Mouse (Mus musculus): ENCODE data around the gene 2300002M23Rik. TPM values are rescaled to one million over a fixed set of nuclear protein-coding genes. Genes with fewer than 3 reads are reported as not detected.
A peak's percentile ranks its signal among the peaks of the same experiment; 100 is the strongest.

2300002M23Rik gene
- polyA plus RNA-seq, 1 experiment from 2014 or later = not detected

GRCm38 (mm10) chr17:35539540-35539939 lies 27.7 kb upstream of the 2300002M23Rik start:
- no peaks in the 10 kb centered on the region for H3K4me1 ChIP-seq (replicated peaks; ENCODE audit: control insufficient read depth, insufficient read depth, low read length)
- no peak overlapping the region for H3K9ac ChIP-seq (ENCODE audit: low read length)
- 56% methylated on average over 10 of the region's 10 CpGs for WGBS
- no peaks in the 10 kb centered on the region for H3K9me3 ChIP-seq (ENCODE audit: control insufficient read depth, low read length)
- H3K27me3 ChIP-seq (ENCODE audit: control insufficient read depth, insufficient read depth, low read length) = no peaks in the 10 kb centered on the region
- no peak overlapping the region for H3K4me2 ChIP-seq (ENCODE audit: low read depth, low read length, severe bottlenecking)
- H3K36me3 ChIP-seq (ENCODE audit: control insufficient read depth, insufficient read depth, low read length) = no peaks in the 10 kb centered on the region
- H3K27ac ChIP-seq (ENCODE audit: low read depth, low read length) = no peak overlapping the region
- no peak for ATAC-seq (replicated peaks; ENCODE audit: low FRiP score)
- no peak for DNase-seq (ENCODE audit: low spot score)
- H3K4me3 ChIP-seq (ENCODE audit: low read depth, low read length) = no peak overlapping the region

DNA sequence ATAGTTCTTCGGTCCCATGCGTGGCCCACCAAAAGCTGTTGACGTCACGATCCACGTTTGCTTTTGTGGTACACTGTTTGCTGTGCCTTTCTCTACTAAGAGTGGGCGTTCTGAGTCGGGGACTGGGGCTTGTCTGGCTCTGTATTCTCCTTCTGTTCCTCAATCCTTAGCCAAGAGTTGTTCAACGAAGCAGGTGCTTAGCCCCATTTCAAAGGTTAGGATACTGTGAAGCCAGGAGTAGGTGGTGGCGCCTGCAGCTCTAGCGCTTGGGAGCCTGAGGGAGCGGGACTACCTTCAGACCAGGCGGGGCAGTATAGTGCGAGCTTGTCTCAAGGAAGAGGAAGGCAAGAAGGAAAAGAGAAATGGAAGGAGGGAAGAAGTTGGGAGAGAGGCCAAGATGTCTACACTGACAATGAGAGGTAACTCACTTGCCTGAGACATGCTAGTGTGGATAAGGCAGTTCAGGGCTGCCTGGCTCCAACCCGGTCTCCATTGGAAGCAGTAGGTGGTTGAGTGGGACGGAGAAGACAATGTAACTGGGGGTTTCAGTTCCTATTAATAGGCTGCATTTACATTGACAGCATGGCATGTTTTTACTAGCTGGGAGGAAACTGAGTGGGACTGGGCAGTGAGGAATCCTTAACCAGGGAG lies 24.4 kb upstream of the 2300002M23Rik start:
- DNase-seq (ENCODE audit: low spot score) (no peak), ATAC-seq (replicated peaks; ENCODE audit: low FRiP score) (no peak)
- Histone ChIP-seq H3K36me3 (ENCODE audit: control insufficient read depth, insufficient read depth, low read length) (no peaks in the 10 kb centered on the region), H3K27ac (ENCODE audit: low read depth, low read length) (no peak overlapping the region), H3K4me1 (replicated peaks; ENCODE audit: control insufficient read depth, insufficient read depth, low read length) (0 out of 2 replicates have a peak, but pooled peaks cover 2% of the 10 kb centered on the region), H3K4me2 (ENCODE audit: low read depth, low read length, severe bottlenecking) (no peak overlapping the region), H3K9ac (ENCODE audit: low read length) (no peak overlapping the region), H3K9me3 (ENCODE audit: control insufficient read depth, low read length) (no peaks in the 10 kb centered on the region), H3K4me3 (ENCODE audit: low read depth, low read length) (no peak overlapping the region), H3K27me3 (ENCODE audit: control insufficient read depth, insufficient read depth, low read length) (no peaks in the 10 kb centered on the region)
- WGBS = 74% methylated on average over 15 of the region's 15 CpGs

GRCm38 (mm10) chr17:35543412-35543861 lies 23.8 kb upstream of the 2300002M23Rik start:
- Histone ChIP-seq H3K9me3 (ENCODE audit: control insufficient read depth, low read length) (no peaks in the 10 kb centered on the region), H3K36me3 (ENCODE audit: control insufficient read depth, insufficient read depth, low read length) (no peaks in the 10 kb centered on the region), H3K9ac (ENCODE audit: low read length) (no peak overlapping the region), H3K4me3 (ENCODE audit: low read depth, low read length) (no peak overlapping the region), H3K4me1 (replicated peaks; ENCODE audit: control insufficient read depth, insufficient read depth, low read length) (0 out of 2 replicates have a peak, but pooled peaks cover 2% of the 10 kb centered on the region), H3K27ac (ENCODE audit: low read depth, low read length) (no peak overlapping the region), H3K27me3 (ENCODE audit: control insufficient read depth, insufficient read depth, low read length) (no peaks in the 10 kb centered on the region), H3K4me2 (ENCODE audit: low read depth, low read length, severe bottlenecking) (no peak overlapping the region)
- ATAC-seq (replicated peaks; ENCODE audit: low FRiP score) (no peak), DNase-seq (ENCODE audit: low spot score) (no peak)
- 54% methylated on average over 14 of the region's 14 CpGs for WGBS

DNA sequence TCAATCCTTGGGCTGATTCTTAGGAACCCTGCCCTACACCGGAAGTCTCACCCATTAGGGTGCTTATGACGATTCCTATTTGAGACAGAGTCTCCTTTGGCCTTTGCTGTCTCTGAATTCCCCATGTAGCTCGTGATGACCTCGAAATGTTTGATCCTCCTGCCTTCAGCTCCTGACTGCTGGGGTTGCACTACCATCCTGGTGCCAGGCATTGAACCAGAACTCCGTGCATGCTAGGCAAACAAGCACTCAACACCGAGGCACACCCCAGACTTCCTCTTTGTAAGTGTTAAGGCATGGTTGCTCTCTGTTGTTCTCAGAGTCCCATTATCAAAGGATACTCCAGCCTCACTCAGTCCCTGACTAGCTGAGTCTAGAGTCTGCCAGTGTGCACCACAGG lies 23.2 kb upstream of the 2300002M23Rik start:
- 0 out of 2 replicates have a peak, but pooled peaks cover 2% of the 10 kb centered on the region for H3K4me1 ChIP-seq (replicated peaks; ENCODE audit: control insufficient read depth, insufficient read depth, low read length)
- DNase-seq (ENCODE audit: low spot score) (no peak), ATAC-seq (replicated peaks; ENCODE audit: low FRiP score) (no peak)
- H3K4me2 ChIP-seq (ENCODE audit: low read depth, low read length, severe bottlenecking) = no peak overlapping the region
- no peaks in the 10 kb centered on the region for H3K36me3 ChIP-seq (ENCODE audit: control insufficient read depth, insufficient read depth, low read length)
- H3K9me3 ChIP-seq (ENCODE audit: control insufficient read depth, low read length) = no peaks in the 10 kb centered on the region
- no peak overlapping the region for H3K4me3 ChIP-seq (ENCODE audit: low read depth, low read length)
- no peak overlapping the region for H3K27ac ChIP-seq (ENCODE audit: low read depth, low read length)
- H3K9ac ChIP-seq (ENCODE audit: low read length) = no peak overlapping the region
- 83% methylated on average over 6 of the region's 6 CpGs for WGBS
- no peaks in the 10 kb centered on the region for H3K27me3 ChIP-seq (ENCODE audit: control insufficient read depth, insufficient read depth, low read length)

- Histone ChIP-seq H3K4me3 (ENCODE audit: low read depth, low read length) (no peak overlapping the region), H3K4me2 (ENCODE audit: low read depth, low read length, severe bottlenecking) (no peak overlapping the region), H3K27me3 (ENCODE audit: control insufficient read depth, insufficient read depth, low read length) (no peaks in the 10 kb centered on the region), H3K9me3 (ENCODE audit: control insufficient read depth, low read length) (no peaks in the 10 kb centered on the region), H3K27ac (ENCODE audit: low read depth, low read length) (no peak overlapping the region), H3K36me3 (ENCODE audit: control insufficient read depth, insufficient read depth, low read length) (no peaks in the 10 kb centered on the region), H3K4me1 (replicated peaks; ENCODE audit: control insufficient read depth, insufficient read depth, low read length) (0 out of 2 replicates have a peak, but pooled peaks cover 2% of the 10 kb centered on the region), H3K9ac (ENCODE audit: low read length) (no peak overlapping the region)
- no peak for ATAC-seq (replicated peaks; ENCODE audit: low FRiP score)
- DNase-seq (ENCODE audit: low spot score) = peak; percentile 77
- WGBS = 32% methylated on average over 6 of the region's 6 CpGs
These were observed 22.6 kb upstream of the 2300002M23Rik start for GRCm38 (mm10) chr17:35544680-35545079.

GRCm38 (mm10) chr17:35547465-35547864 lies 19.8 kb upstream of the 2300002M23Rik start:
- 40% methylated on average over 2 of the region's 2 CpGs for WGBS
- Histone ChIP-seq H3K9me3 (ENCODE audit: control insufficient read depth, low read length) (no peaks in the 10 kb centered on the region), H3K4me1 (replicated peaks; ENCODE audit: control insufficient read depth, insufficient read depth, low read length) (0 out of 2 replicates have a peak, but pooled peaks cover 2% of the 10 kb centered on the region), H3K9ac (ENCODE audit: low read length) (no peak overlapping the region), H3K27ac (ENCODE audit: low read depth, low read length) (no peak overlapping the region), H3K4me2 (ENCODE audit: low read depth, low read length, severe bottlenecking) (no peak overlapping the region), H3K36me3 (ENCODE audit: control insufficient read depth, insufficient read depth, low read length) (no peaks in the 10 kb centered on the region), H3K4me3 (ENCODE audit: low read depth, low read length) (no peak overlapping the region), H3K27me3 (ENCODE audit: control insufficient read depth, insufficient read depth, low read length) (no peaks in the 10 kb centered on the region)
- DNase-seq (ENCODE audit: low spot score) (no peak), ATAC-seq (replicated peaks; ENCODE audit: low FRiP score) (no peak)

DNA sequence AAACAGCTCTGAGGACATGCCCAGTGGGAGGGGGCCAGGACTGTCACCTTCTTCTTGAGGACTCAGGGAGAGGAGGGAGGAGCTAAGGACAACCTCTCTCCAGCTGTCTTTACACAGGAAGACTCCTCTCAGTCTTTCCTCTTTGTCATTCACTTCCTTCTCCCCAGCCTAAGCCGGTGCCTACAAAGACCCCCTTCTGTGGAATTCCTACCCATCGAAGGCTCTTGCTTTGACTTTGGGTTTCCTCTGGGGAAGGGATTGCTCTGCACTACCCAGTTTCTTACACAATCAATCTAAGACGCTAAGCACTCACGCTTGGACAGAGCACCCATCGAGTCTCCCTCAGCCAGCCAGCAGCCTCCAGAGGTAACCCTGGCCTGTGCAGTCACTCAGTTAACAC lies 18.6 kb upstream of the 2300002M23Rik start:
- Histone ChIP-seq H3K27me3 (ENCODE audit: control insufficient read depth, insufficient read depth, low read length) (no peaks in the 10 kb centered on the region), H3K4me1 (replicated peaks; ENCODE audit: control insufficient read depth, insufficient read depth, low read length) (0 out of 2 replicates have a peak, but pooled peaks cover 2% of the 10 kb centered on the region), H3K4me2 (ENCODE audit: low read depth, low read length, severe bottlenecking) (no peak overlapping the region), H3K4me3 (ENCODE audit: low read depth, low read length) (no peak overlapping the region), H3K9me3 (ENCODE audit: control insufficient read depth, low read length) (no peaks in the 10 kb centered on the region), H3K36me3 (ENCODE audit: control insufficient read depth, insufficient read depth, low read length) (no peaks in the 10 kb centered on the region), H3K9ac (ENCODE audit: low read length) (no peak overlapping the region), H3K27ac (ENCODE audit: low read depth, low read length) (no peak overlapping the region)
- 13% methylated on average over 5 of the region's 5 CpGs for WGBS
- DNase-seq (ENCODE audit: low spot score) (no peak), ATAC-seq (replicated peaks; ENCODE audit: low FRiP score) (no peak)

DNA sequence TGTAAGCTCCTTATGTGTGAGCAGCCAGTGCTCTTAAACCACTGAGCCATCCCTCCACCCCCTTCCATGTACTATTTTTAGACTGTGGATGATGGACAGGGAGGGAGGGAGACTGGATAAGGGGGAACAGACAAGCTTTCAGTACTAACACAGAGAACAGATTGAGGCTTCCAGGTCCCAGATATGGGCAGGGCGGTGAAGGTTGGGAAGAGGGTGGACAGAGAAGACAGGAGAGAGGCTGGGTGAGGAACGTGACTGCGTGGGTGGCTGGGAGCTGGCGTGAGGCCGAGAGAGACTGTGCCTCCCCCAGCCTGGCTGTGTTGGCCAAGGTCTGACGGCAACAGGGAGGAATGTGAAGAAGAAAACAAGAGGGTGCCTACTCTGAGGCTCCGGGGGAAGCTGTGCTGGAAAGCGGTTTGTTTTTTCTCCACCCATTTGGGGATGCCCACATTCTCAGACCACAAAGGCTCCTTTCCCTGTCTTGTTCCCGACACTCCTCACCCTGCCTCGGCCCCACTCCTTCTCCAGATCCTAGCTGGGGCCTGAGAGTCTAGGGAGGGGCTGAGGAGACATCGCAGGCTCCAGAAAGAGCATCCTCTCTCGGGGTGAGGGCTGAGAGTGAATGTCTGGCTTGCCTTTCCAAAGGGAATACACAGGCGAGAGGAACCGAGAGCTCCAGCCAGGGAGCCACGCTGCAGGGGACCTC lies 17.7 kb upstream of the 2300002M23Rik start:
- H3K27ac ChIP-seq (ENCODE audit: low read depth, low read length) = no peak overlapping the region
- ATAC-seq (replicated peaks; ENCODE audit: low FRiP score) = no peak
- 0 out of 2 replicates have a peak, but pooled peaks cover 2% of the 10 kb centered on the region for H3K4me1 ChIP-seq (replicated peaks; ENCODE audit: control insufficient read depth, insufficient read depth, low read length)
- H3K36me3 ChIP-seq (ENCODE audit: control insufficient read depth, insufficient read depth, low read length) = no peaks in the 10 kb centered on the region
- no peak overlapping the region for H3K4me3 ChIP-seq (ENCODE audit: low read depth, low read length)
- DNase-seq (ENCODE audit: low spot score) = no peak
- no peaks in the 10 kb centered on the region for H3K27me3 ChIP-seq (ENCODE audit: control insufficient read depth, insufficient read depth, low read length)
- no peak overlapping the region for H3K4me2 ChIP-seq (ENCODE audit: low read depth, low read length, severe bottlenecking)
- no peaks in the 10 kb centered on the region for H3K9me3 ChIP-seq (ENCODE audit: control insufficient read depth, low read length)
- H3K9ac ChIP-seq (ENCODE audit: low read length) = no peak overlapping the region
- WGBS = 59% methylated on average over 15 of the region's 15 CpGs
